Mouse (Mus musculus) small intestine, adult 2 months (tissue): ENCODE results near the gene St3gal5. TPM values are rescaled to one million over a fixed set of nuclear protein-coding genes. Genes with fewer than 3 reads are reported as not detected.

Experiments used
- H3K27ac ChIP-seq: fragments of 200-500 bp; 2 replicates; pipeline ENCODE4 v1.5.1; 2012; ENCODE audit warnings: low read depth, low read length, control low read depth, inconsistent platforms; ENCODE audit not compliant: insufficient read depth
- H3K27me3 ChIP-seq: fragments of 200-500 bp; 2 replicates; pipeline ENCODE4 v1.6.1; 2012; ENCODE audit warnings: mild to moderate bottlenecking, moderate library complexity, low read length, inconsistent platforms; ENCODE audit not compliant: control insufficient read depth, insufficient read depth
- H3K36me3 ChIP-seq: fragments of 200-500 bp; 2 replicates; pipeline ENCODE4 v1.6.1; 2012; ENCODE audit warnings: mild to moderate bottlenecking, low read length, control low read depth, inconsistent platforms; ENCODE audit not compliant: control insufficient read depth, insufficient read depth
- H3K4me1 ChIP-seq: fragments of 200-500 bp; 2 replicates; pipeline ENCODE4 v1.6.1; 2012; ENCODE audit warnings: low read length, inconsistent platforms, mixed read lengths; ENCODE audit not compliant: control insufficient read depth, insufficient read depth, insufficient read length
- H3K4me3 ChIP-seq: fragments of 200-500 bp; 2 replicates; pipeline ENCODE4 v1.5.1; 2012; ENCODE audit warnings: low read depth, mild to moderate bottlenecking, control low read depth, inconsistent platforms, low read length, moderate library complexity
- CTCF ChIP-seq: fragments of 200-500 bp; IDR thresholded peaks from 2 replicates; pipeline ENCODE4 v1.5.1; 2012; ENCODE audit warnings: low read depth, mild to moderate bottlenecking, control low read depth, inconsistent platforms, low read length, moderate library complexity, mixed read lengths; ENCODE audit not compliant: insufficient replicate concordance, insufficient read length; ENCODE audit errors: extremely low read depth
- POLR2A ChIP-seq: fragments of 200-500 bp; IDR thresholded peaks from 2 replicates; pipeline ENCODE4 v1.6.1; 2012; ENCODE audit warnings: low read depth, mild to moderate bottlenecking, control low read depth, inconsistent platforms, low read length, moderate library complexity
- WGBS: fragments of 180-500 bp; shearing (Covaris S2); methylation state at CpG from one replicate; pipeline ENCODE4 v1.1.7; 2018; 5-methylcytosine and 5-hydroxymethylcytosine counted together
- polyA plus RNA-seq: library from polyadenylated mRNA; depleted of rRNA; stranded (reverse); fragments of >200 nt; gene quantifications from 2 replicates; pipeline ENCODE4 v1.2.3, GENCODE M21; 2012

Gene St3gal5
- polyA plus RNA-seq, 1 experiment = 2.8 TPM

GRCm38 (mm10) chr6:72063718-72064117 is 33.7 kb upstream of the St3gal5 start:
- no peaks in the 10 kb centered on the region for H3K36me3 ChIP-seq
- no peaks in the 10 kb centered on the region for H3K27me3 ChIP-seq
- no peaks in the 10 kb centered on the region for H3K4me1 ChIP-seq
- 58% methylated on average over 6 of the region's 6 CpGs for WGBS
- TF ChIP-seq POLR2A (no peak), CTCF (no peak)
- H3K4me3 ChIP-seq = no peak overlapping the region
- H3K27ac ChIP-seq = no peak overlapping the region

GRCm38 (mm10) chr6:72065988-72066387 is 31.4 kb upstream of the St3gal5 start:
- WGBS = 58% methylated on average over 10 of the region's 10 CpGs
- H3K27ac ChIP-seq = no peak overlapping the region
- no peak overlapping the region for H3K4me3 ChIP-seq
- H3K4me1 ChIP-seq = no peaks in the 10 kb centered on the region
- TF ChIP-seq CTCF (no peak), POLR2A (no peak)
- H3K36me3 ChIP-seq = no peaks in the 10 kb centered on the region
- H3K27me3 ChIP-seq = no peaks in the 10 kb centered on the region

GRCm38 (mm10) chr6:72068436-72068835 is 29.0 kb upstream of the St3gal5 start:
- Histone ChIP-seq H3K27me3 (no peaks in the 10 kb centered on the region), H3K36me3 (no peaks in the 10 kb centered on the region), H3K4me3 (no peak overlapping the region), H3K4me1 (no peaks in the 10 kb centered on the region), H3K27ac (no peak overlapping the region)
- whole genome bisulfite sequencing = 64% methylated on average over 4 of the region's 4 CpGs
- TF ChIP-seq POLR2A (no peak), CTCF (no peak)

- no peaks in the 10 kb centered on the region for H3K27me3 ChIP-seq
- no peak for TF ChIP-seq POLR2A
- no peaks in the 10 kb centered on the region for H3K36me3 ChIP-seq
- no peak overlapping the region for H3K27ac ChIP-seq
- no peak overlapping the region for H3K4me3 ChIP-seq
- H3K4me1 ChIP-seq = no peaks in the 10 kb centered on the region
- WGBS = 39% methylated on average over 5 of the region's 5 CpGs
These were observed 26.0 kb upstream of the St3gal5 start for GRCm38 (mm10) chr6:72071281-72071870.

- TF ChIP-seq CTCF (no peak), POLR2A (no peak)
- Histone ChIP-seq H3K36me3 (no peaks in the 10 kb centered on the region), H3K27ac (no peak overlapping the region), H3K4me1 (no peaks in the 10 kb centered on the region), H3K4me3 (no peak overlapping the region), H3K27me3 (no peaks in the 10 kb centered on the region)
- 91% methylated on average over 4 of the region's 4 CpGs for WGBS
These were observed 23.6 kb upstream of the St3gal5 start for GRCm38 (mm10) chr6:72073781-72074180.

- WGBS = 67% methylated on average over 9 of the region's 9 CpGs
- H3K27me3 ChIP-seq = no peaks in the 10 kb centered on the region
- no peak for TF ChIP-seq CTCF
- no peak for TF ChIP-seq POLR2A
- H3K4me1 ChIP-seq = no peaks in the 10 kb centered on the region
- H3K4me3 ChIP-seq = no peak overlapping the region
- H3K27ac ChIP-seq = no peak overlapping the region
- no peaks in the 10 kb centered on the region for H3K36me3 ChIP-seq
These were observed 20.9 kb upstream of the St3gal5 start for GRCm38 (mm10) chr6:72076512-72076911.

- Histone ChIP-seq H3K4me1 (no peaks in the 10 kb centered on the region), H3K27me3 (no peaks in the 10 kb centered on the region), H3K27ac (no peak overlapping the region), H3K4me3 (no peak overlapping the region), H3K36me3 (no peaks in the 10 kb centered on the region)
- no peak for TF ChIP-seq POLR2A
- TF ChIP-seq CTCF = no peak
- 51% methylated on average over 5 of the region's 5 CpGs for WGBS
These were observed 19.2 kb upstream of the St3gal5 start for GRCm38 (mm10) chr6:72078178-72078577.

- TF ChIP-seq CTCF (no peak), POLR2A (no peak)
- 80% methylated on average over 13 of the region's 13 CpGs for WGBS
- no peak overlapping the region for H3K4me3 ChIP-seq
- H3K27me3 ChIP-seq = no peaks in the 10 kb centered on the region
- no peaks in the 10 kb centered on the region for H3K36me3 ChIP-seq
- no peak overlapping the region for H3K27ac ChIP-seq
- H3K4me1 ChIP-seq = no peaks in the 10 kb centered on the region
These were observed 15.9 kb upstream of the St3gal5 start for GRCm38 (mm10) chr6:72081318-72082024.
